Mouse (Mus musculus) bone marrow, adult 2 months (tissue): ENCODE measurements around the gene Frem3.

Experiments
- CTCF ChIP-seq: fragments of 200-500 bp; IDR thresholded peaks from 2 replicates; pipeline ENCODE4 v1.5.1; 2011; ENCODE audit warnings: low read length, control low read depth; ENCODE audit not compliant: control insufficient read depth, insufficient read depth
- POLR2A ChIP-seq: fragments of 200-500 bp; IDR thresholded peaks from 2 replicates; pipeline ENCODE4 v1.6.1; 2011; ENCODE audit warnings: low read depth, mild to moderate bottlenecking, control low read depth, low read length, borderline replicate concordance; ENCODE audit not compliant: control insufficient read depth

- TF ChIP-seq POLR2A (no peak), CTCF (no peak)
These were observed 127.7 kb downstream of the Frem3 start for GRCm38 (mm10) chr8:80738388-80739154.
